Mouse (Mus musculus): ENCODE data around the gene 4930452B06Rik. TPM values are rescaled to one million over a fixed set of nuclear protein-coding genes. Genes with fewer than 3 reads are reported as not detected.

Gene 4930452B06Rik
- polyA plus RNA-seq, 1 experiment from 2014 or later = 6.4 TPM

DNA sequence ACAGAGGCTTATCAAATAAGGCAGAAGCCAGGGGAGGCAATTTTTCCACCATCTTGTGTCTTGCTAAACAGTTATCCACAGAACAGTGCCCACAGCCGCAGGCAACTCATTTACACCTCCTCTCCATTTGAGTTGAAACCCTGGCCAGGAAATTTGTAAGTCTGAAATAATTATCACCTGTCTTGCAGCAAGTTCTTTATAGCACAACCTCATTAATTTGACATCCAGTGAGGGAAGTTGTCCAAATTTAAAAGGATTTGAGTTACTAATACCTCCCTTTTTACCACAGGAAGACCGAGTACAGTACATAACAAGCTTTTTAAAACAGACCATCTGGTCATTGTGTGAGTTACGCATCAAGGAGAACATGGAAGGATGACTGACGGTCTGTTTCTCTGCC lies 154.8 kb downstream of the 4930452B06Rik start:
- Histone ChIP-seq H3K36me3 (no peaks in the 10 kb centered on the region), H3K4me1 (replicated peaks) (no peaks in the 10 kb centered on the region), H3K27ac (no peak overlapping the region), H3K9me3 (no peaks in the 10 kb centered on the region), H3K4me2 (replicated peaks) (no peak overlapping the region), H3K4me3 (replicated peaks) (no peak overlapping the region), H3K9ac (no peak overlapping the region), H3K27me3 (replicated peaks) (no peaks in the 10 kb centered on the region)
- ATAC-seq = no peak
- whole genome bisulfite sequencing = 68% methylated on average over 4 of the region's 4 CpGs

DNA sequence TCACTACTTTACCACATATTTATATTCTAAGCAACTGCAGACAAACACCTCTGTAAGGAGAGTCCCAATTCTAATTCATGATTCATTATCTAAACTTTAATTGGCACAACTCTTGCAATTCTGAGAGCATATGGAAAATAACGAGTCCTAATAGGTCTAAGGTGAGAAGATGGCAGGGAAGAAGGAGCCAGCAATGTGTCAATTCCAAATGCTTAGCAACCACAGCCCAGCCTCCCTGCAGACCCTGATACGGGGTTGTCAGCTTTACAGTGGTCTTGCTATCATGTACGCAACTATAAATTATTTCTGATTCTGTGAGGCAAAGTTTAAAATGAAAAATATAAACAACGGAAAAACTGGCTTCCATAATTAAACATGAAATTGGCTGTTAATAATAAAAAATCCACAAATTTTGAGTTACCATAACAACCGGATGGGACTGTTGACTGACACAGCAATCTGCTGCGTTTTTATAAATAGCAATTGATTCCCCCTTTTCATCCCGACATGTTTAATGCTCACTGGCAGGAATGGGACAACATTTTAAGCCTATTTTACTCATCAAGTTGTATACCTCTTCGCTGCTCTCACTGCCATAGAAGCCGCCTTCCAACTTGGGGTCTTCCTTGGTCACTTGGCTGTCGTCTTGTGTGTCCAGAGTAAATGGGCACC lies 155.6 kb downstream of the 4930452B06Rik start:
- Histone ChIP-seq H3K27ac (no peak overlapping the region), H3K36me3 (no peaks in the 10 kb centered on the region), H3K4me3 (replicated peaks) (no peak overlapping the region), H3K4me1 (replicated peaks) (no peaks in the 10 kb centered on the region), H3K27me3 (replicated peaks) (no peaks in the 10 kb centered on the region), H3K9ac (no peak overlapping the region), H3K4me2 (replicated peaks) (no peak overlapping the region), H3K9me3 (no peaks in the 10 kb centered on the region)
- ATAC-seq = no peak
- WGBS = 85% methylated on average over 10 of the region's 10 CpGs

DNA sequence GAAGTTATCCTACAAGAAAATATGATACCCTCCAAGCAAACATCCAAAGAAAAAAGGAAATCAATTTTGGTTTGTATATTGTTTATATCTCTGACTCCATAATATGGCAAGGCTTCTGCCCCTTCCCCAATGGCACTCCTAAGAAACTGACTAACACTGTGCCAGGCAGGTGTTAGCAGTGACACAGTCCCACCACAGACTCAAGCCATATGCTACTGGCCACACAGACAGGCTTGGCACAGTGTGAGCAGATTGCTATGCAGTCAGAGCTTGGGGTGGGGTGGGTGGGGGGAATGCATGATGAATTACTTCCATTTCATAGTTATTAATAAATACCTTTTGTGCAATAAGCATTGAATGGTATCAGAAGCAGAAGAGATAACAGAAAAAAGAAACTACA lies 157.4 kb downstream of the 4930452B06Rik start:
- Histone ChIP-seq H3K4me3 (replicated peaks) (no peak overlapping the region), H3K4me2 (replicated peaks) (no peak overlapping the region), H3K4me1 (replicated peaks) (no peaks in the 10 kb centered on the region), H3K27me3 (replicated peaks) (no peaks in the 10 kb centered on the region), H3K9me3 (no peaks in the 10 kb centered on the region), H3K9ac (no peak overlapping the region), H3K27ac (no peak overlapping the region), H3K36me3 (no peaks in the 10 kb centered on the region)
- no peak for ATAC-seq

DNA sequence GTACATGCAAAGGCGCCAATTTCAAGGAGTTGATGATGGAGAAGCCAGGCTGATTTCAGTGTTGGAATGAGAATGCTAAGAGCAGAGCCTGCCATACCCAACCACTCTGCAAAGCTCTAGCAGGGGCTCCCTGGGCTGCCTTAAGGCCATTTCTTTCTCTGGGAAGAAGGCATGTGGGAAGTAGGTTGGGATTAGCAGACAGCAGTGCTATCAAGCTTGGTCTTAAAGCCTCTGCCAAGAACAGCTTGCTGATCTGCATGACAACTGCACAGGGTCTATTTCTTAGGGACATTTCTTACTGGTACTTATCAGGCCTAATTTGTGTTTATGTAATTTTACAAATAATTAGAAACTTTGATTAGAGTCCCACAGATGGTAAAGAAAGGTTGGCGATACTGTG lies 161.8 kb downstream of the 4930452B06Rik start:
- Histone ChIP-seq H3K4me3 (replicated peaks) (no peak overlapping the region), H3K27me3 (replicated peaks) (no peaks in the 10 kb centered on the region), H3K9me3 (no peaks in the 10 kb centered on the region), H3K36me3 (no peaks in the 10 kb centered on the region), H3K27ac (no peak overlapping the region), H3K4me2 (replicated peaks) (no peak overlapping the region), H3K4me1 (replicated peaks) (no peaks in the 10 kb centered on the region), H3K9ac (no peak overlapping the region)
- WGBS = 90% methylated on average over 2 of the region's 2 CpGs
- ATAC-seq = no peak

DNA sequence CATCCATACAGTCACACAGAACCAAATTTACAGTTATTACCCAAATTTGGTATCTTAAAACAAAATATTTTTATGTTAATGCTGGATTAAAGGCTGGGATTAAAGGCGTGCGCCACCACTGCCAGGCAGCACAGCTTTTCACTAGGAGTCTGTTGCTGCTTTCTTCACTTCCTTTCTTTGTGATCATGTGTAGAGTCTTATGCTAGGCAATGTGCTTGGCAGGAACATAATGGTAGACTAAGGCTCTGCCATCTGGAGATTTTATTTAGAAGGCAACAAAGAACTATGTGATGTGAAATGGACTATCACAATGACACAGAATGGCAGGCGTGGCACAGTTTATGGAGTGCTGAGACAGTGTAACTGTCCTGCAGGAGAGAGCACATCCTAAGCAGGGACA lies 162.7 kb downstream of the 4930452B06Rik start:
- Histone ChIP-seq H3K27me3 (replicated peaks) (no peaks in the 10 kb centered on the region), H3K4me1 (replicated peaks) (no peaks in the 10 kb centered on the region), H3K9me3 (no peaks in the 10 kb centered on the region), H3K9ac (no peak overlapping the region), H3K36me3 (no peaks in the 10 kb centered on the region), H3K4me2 (replicated peaks) (no peak overlapping the region), H3K27ac (no peak overlapping the region), H3K4me3 (replicated peaks) (no peak overlapping the region)
- 89% methylated on average over 3 of the region's 3 CpGs for WGBS
- ATAC-seq = no peak

DNA sequence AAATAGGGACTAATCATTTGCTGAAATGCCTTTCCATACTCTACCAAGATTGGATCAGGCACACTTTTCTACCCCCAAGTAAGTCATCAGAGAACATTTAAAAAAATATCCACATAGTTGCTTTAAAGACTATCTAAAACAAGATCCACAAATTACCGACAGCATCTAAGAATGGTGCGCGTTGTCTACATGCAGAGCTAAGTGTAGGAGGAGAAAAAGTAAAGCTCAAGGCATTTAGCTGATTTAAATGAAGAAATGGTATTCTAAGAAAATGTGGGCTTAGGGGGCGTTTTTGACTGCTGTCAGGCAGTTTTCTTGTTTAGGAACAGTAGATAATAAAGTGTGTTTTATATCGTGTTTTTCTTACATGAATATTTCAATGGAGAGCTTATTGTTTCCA lies 163.5 kb downstream of the 4930452B06Rik start:
- no peak for ATAC-seq
- no peak overlapping the region for H3K4me3 ChIP-seq (replicated peaks)
- H3K9ac ChIP-seq = no peak overlapping the region
- no peak overlapping the region for H3K4me2 ChIP-seq (replicated peaks)
- H3K9me3 ChIP-seq = no peaks in the 10 kb centered on the region
- H3K36me3 ChIP-seq = no peaks in the 10 kb centered on the region
- H3K27me3 ChIP-seq (replicated peaks) = no peaks in the 10 kb centered on the region
- H3K27ac ChIP-seq = no peak overlapping the region
- 89% methylated on average over 5 of the region's 5 CpGs for WGBS
- H3K4me1 ChIP-seq (replicated peaks) = no peaks in the 10 kb centered on the region

DNA sequence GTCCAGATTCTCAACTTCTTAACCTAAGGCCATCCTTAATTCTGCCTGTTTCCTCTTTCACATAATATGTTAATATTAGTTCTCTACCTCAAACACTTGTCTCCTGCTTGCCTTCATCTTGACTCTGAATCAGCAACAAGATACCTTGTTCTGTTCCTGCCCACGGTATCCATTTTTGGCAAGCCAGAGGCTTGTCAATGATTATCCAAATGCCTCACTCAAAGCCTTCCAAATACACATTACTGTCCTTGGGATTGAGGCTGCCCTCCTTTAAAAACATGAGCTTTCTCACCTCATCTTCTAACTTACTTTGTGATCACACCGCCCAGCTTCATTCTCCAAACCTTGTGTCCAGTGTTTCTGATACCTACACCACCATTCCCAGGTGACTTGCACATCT lies 170.3 kb downstream of the 4930452B06Rik start:
- WGBS = 89% methylated on average over 2 of the region's 2 CpGs
- Histone ChIP-seq H3K27ac (no peak overlapping the region), H3K27me3 (replicated peaks) (no peaks in the 10 kb centered on the region), H3K9me3 (no peaks in the 10 kb centered on the region), H3K4me3 (replicated peaks) (no peak overlapping the region), H3K9ac (no peak overlapping the region), H3K36me3 (no peaks in the 10 kb centered on the region), H3K4me2 (replicated peaks) (no peak overlapping the region), H3K4me1 (replicated peaks) (no peaks in the 10 kb centered on the region)
- no peak for ATAC-seq

DNA sequence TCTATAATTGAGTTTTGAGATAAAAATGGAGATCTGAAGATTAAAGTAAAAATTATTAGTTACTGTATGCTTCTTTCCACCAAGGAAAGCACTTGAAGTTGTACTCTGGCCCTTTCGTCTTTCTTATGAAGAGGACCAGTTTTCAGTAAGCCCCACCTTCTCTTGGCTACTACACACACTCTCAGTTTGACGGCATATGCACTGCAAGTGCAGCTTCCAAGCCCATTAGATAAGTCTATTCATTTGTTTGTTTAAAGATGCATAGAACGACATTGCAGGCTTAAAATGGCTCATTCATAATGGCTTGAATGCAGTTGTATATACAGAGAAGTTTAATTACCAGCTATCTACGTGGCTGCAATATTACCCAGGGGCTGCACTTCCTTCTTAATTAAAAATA lies 171.1 kb downstream of the 4930452B06Rik start:
- H3K27me3 ChIP-seq (replicated peaks) = no peaks in the 10 kb centered on the region
- no peak overlapping the region for H3K4me3 ChIP-seq (replicated peaks)
- H3K9me3 ChIP-seq = no peaks in the 10 kb centered on the region
- no peaks in the 10 kb centered on the region for H3K36me3 ChIP-seq
- no peak overlapping the region for H3K9ac ChIP-seq
- no peaks in the 10 kb centered on the region for H3K4me1 ChIP-seq (replicated peaks)
- ATAC-seq = no peak
- H3K4me2 ChIP-seq (replicated peaks) = no peak overlapping the region
- H3K27ac ChIP-seq = no peak overlapping the region
- WGBS = 47% methylated on average over 4 of the region's 4 CpGs

DNA sequence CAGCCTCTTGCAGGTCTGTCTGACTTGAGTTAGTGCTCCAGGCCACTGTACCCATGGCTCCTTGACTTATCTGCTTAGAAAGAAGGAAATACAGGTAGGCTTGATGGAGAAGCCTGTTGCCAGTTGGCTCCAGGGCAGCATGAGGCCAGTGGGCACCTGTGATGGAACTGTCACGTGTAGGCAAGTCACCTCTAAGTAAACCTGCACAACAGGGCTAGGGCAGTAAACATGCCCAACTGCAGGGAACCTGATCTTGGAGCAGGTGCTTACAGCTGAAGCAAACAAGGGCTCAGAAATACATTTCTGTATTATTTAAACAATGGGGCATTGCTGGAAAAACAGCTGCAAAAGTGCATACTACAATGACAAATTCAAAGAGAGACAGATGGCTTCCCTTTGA lies 171.8 kb downstream of the 4930452B06Rik start:
- Histone ChIP-seq H3K4me3 (replicated peaks) (no peak overlapping the region), H3K36me3 (no peaks in the 10 kb centered on the region), H3K4me2 (replicated peaks) (no peak overlapping the region), H3K27ac (no peak overlapping the region), H3K27me3 (replicated peaks) (no peaks in the 10 kb centered on the region), H3K4me1 (replicated peaks) (no peaks in the 10 kb centered on the region), H3K9me3 (no peaks in the 10 kb centered on the region), H3K9ac (no peak overlapping the region)
- 69% methylated on average over 1 of the region's 1 CpGs for WGBS
- no peak for ATAC-seq

DNA sequence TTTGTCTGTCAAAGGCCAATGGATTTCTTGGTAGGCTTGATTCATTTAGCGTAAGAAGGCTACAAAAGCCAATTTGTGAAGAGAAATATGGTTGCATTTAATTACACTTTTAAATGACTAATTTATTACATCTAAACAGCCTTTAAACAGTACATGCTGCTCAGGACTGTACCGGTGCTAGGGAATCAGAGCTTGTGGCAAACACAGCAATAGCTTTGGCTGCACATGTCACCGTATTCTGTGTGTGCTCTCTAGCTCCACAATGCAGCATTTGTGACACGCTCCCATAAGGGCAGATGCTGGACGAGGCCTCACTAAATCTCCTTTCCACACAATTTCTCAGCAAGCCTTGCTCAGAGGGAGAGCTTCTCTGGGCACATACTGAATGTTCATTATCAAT lies 187.9 kb downstream of the 4930452B06Rik start:
- Histone ChIP-seq H3K4me2 (replicated peaks) (no peak overlapping the region), H3K9ac (no peak overlapping the region), H3K27me3 (replicated peaks) (no peaks in the 10 kb centered on the region), H3K4me1 (replicated peaks) (no peaks in the 10 kb centered on the region), H3K27ac (no peak overlapping the region), H3K36me3 (no peaks in the 10 kb centered on the region), H3K9me3 (no peaks in the 10 kb centered on the region), H3K4me3 (replicated peaks) (no peak overlapping the region)
- ATAC-seq = no peak
- WGBS = 82% methylated on average over 5 of the region's 5 CpGs

DNA sequence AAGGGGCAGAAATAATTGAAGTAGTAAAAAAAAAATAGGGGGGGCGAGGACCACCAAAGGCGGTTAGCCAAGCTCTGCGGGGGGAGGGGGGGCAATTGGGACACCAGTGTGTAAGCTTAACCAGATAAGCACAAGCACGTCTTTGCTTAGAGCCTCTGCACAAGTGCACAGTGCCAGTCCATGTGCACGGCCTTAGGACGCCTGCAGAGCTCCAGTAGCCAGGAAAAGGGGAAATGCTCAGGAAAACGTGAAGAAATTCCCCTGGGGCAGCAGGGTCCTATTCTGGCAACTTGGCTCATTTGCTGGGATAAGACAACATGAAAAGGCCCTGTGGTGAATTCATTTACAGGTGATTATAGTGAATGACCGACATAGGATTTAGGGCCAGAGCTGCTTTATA lies 188.7 kb downstream of the 4930452B06Rik start:
- ATAC-seq = no peak
- no peak overlapping the region for H3K9ac ChIP-seq

DNA sequence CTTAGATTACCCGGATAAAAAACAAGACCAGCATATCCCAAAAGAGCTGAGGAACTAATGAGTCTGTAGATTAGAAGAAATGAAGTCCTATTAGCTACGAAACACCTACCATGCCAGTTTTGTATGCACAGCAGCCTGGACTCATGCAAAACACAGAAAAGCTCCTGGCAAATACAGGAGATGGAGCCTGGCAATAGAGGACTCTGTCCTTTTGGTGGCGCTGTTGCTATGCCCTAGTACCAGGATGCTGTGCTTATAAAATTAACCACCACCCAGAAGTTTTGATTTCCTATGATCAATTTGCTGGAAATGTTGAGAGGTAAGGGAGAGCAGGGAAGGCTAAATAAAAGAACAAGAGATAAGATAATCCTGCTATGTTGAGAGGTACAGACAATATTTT lies 189.4 kb downstream of the 4930452B06Rik start:
- no peak for ATAC-seq
- Histone ChIP-seq H3K9ac (no peak overlapping the region), H3K27ac (no peak overlapping the region), H3K4me3 (replicated peaks) (no peak overlapping the region), H3K36me3 (no peaks in the 10 kb centered on the region), H3K4me1 (replicated peaks) (no peaks in the 10 kb centered on the region), H3K4me2 (replicated peaks) (no peak overlapping the region), H3K27me3 (replicated peaks) (no peaks in the 10 kb centered on the region), H3K9me3 (no peaks in the 10 kb centered on the region)
- WGBS = 69% methylated on average over 3 of the region's 3 CpGs

More for the DNA sequence above, 188.7 kb downstream of the 4930452B06Rik start:
- Histone ChIP-seq H3K27me3 (replicated peaks) (no peaks in the 10 kb centered on the region), H3K4me3 (replicated peaks) (no peak overlapping the region), H3K4me1 (replicated peaks) (no peaks in the 10 kb centered on the region), H3K27ac (no peak overlapping the region), H3K9me3 (no peaks in the 10 kb centered on the region), H3K36me3 (no peaks in the 10 kb centered on the region), H3K4me2 (replicated peaks) (no peak overlapping the region)
- WGBS = 81% methylated on average over 8 of the region's 8 CpGs

DNA sequence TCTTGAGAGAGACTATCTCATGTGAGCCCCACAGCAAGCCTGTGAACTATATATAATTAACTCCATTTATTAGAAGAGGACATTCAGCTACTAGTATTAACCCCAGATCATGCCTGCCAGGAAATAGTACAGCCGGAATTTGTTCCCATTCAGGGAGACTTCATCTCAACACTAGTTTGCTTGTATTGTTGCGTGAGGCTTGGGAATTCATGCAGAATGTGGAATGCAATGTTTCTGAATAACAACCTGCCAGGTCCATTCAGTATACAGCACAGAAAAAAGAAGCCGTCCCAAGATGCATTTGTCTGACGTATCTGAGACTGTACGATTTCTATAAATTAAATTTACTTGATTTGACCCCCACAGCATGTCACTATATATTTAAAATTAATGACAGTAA lies 190.2 kb downstream of the 4930452B06Rik start:
- Histone ChIP-seq H3K4me2 (replicated peaks) (no peak overlapping the region), H3K9me3 (no peaks in the 10 kb centered on the region), H3K9ac (no peak overlapping the region), H3K4me1 (replicated peaks) (no peaks in the 10 kb centered on the region), H3K27ac (no peak overlapping the region), H3K27me3 (replicated peaks) (no peaks in the 10 kb centered on the region), H3K36me3 (no peaks in the 10 kb centered on the region), H3K4me3 (replicated peaks) (no peak overlapping the region)
- WGBS = 85% methylated on average over 5 of the region's 5 CpGs
- no peak for ATAC-seq
